Mouse (Mus musculus): Measurements from ENCODE around the gene Rpl29.

The Rpl29 gene

GRCm38 (mm10) chr9:106429221-106430014 lies at the start of gene Rpl29:
Gene Rpl29 (plus strand): TSS chr9:106429454.
- DNase-seq (ENCODE audit: low read depth, low spot score), result peak; percentile 97

GRCm38 (mm10) chr9:106386181-106386864 lies 42.9 kb upstream of the Rpl29 start:
- DNase-seq (ENCODE audit: low read depth, low spot score), result peak; percentile 65

GRCm38 (mm10) chr9:106392828-106393527 lies 36.3 kb upstream of the Rpl29 start:
- no peak for DNase-seq (ENCODE audit: low read depth, low spot score)

- no peak for DNase-seq (ENCODE audit: low read depth, low spot score)
These were observed 35.7 kb upstream of the Rpl29 start for GRCm38 (mm10) chr9:106393548-106393947.

- peak; percentile 57 for DNase-seq (ENCODE audit: low read depth, low spot score)
These were observed 34.3 kb upstream of the Rpl29 start for GRCm38 (mm10) chr9:106394649-106395602.

GRCm38 (mm10) chr9:106397733-106398132 lies 31.5 kb upstream of the Rpl29 start:
- DNase-seq (ENCODE audit: low read depth, low spot score), result no peak

GRCm38 (mm10) chr9:106398667-106399311 lies 30.5 kb upstream of the Rpl29 start:
- DNase-seq (ENCODE audit: low read depth, low spot score), result no peak

GRCm38 (mm10) chr9:106399808-106400207 lies 29.4 kb upstream of the Rpl29 start:
- no peak for DNase-seq (ENCODE audit: low read depth, low spot score)

GRCm38 (mm10) chr9:106402149-106402548 lies 27.1 kb upstream of the Rpl29 start:
- no peak for DNase-seq (ENCODE audit: low read depth, low spot score)

GRCm38 (mm10) chr9:106402607-106403375 lies 26.5 kb upstream of the Rpl29 start:
- DNase-seq (ENCODE audit: low read depth, low spot score), result no peak

- DNase-seq (ENCODE audit: low read depth, low spot score), result no peak
These were observed 24.0 kb upstream of the Rpl29 start for GRCm38 (mm10) chr9:106405275-106405674.

GRCm38 (mm10) chr9:106406443-106407078 lies 22.7 kb upstream of the Rpl29 start:
- DNase-seq (ENCODE audit: low read depth, low spot score), result no peak

- peak; percentile 31 for DNase-seq (ENCODE audit: low read depth, low spot score)
These were observed 20.2 kb upstream of the Rpl29 start for GRCm38 (mm10) chr9:106409096-106409495.

- no peak for DNase-seq (ENCODE audit: low read depth, low spot score)
These were observed 19.1 kb upstream of the Rpl29 start for GRCm38 (mm10) chr9:106410086-106410650.

- DNase-seq (ENCODE audit: low read depth, low spot score), result peak; percentile 21
These were observed 18.1 kb upstream of the Rpl29 start for GRCm38 (mm10) chr9:106411091-106411594.

GRCm38 (mm10) chr9:106411729-106412128 lies 17.5 kb upstream of the Rpl29 start:
- no peak for DNase-seq (ENCODE audit: low read depth, low spot score)

GRCm38 (mm10) chr9:106412210-106412609 lies 17.0 kb upstream of the Rpl29 start:
- no peak for DNase-seq (ENCODE audit: low read depth, low spot score)

GRCm38 (mm10) chr9:106413606-106414005 lies 15.6 kb upstream of the Rpl29 start:
- no peak for DNase-seq (ENCODE audit: low read depth, low spot score)

- DNase-seq (ENCODE audit: low read depth, low spot score), result no peak
These were observed 12.4 kb upstream of the Rpl29 start for GRCm38 (mm10) chr9:106416826-106417225.
